Mouse (Mus musculus) liver, postnatal 0 days (tissue): Measurements from ENCODE around the gene Fnd3c2.

Source experiments
- CTCF ChIP-seq: sonication (generic); IDR thresholded peaks from 2 replicates; pipeline ENCODE4 v1.5.1; 2016; ENCODE audit warnings: antibody characterized with exemption, low read depth
- EP300 ChIP-seq: IDR thresholded peaks from 2 replicates; pipeline ENCODE4 v1.6.1; 2016; ENCODE audit warnings: antibody characterized with exemption, low read depth, mild to moderate bottlenecking

DNA sequence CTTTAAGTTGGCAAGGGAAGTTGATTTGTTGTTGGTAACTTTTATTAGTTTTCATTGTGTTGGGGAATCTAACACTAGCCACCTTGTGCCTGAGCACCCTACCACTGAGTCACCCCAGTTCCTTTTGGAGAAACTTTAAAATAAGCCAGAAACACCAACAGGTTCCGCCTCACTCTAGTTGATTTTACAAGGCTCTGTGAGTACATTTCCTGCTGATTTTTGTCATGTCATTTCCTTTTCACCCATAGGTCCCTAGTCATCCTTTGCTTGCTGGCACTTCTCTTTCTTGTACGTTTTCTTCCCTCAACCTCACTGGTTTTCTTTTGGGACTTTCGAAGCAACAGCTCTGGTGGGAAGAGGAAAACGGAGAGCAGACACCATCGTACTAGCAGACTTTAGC is 65.8 kb downstream of the Fnd3c2 start:
- TF ChIP-seq CTCF (no peak), EP300 (no peak)
